Mouse (Mus musculus) CD4-positive, CD25-positive, alpha-beta regulatory T cell, adult 4 months (primary cell): ENCODE data around the gene Flt4. TPM values are rescaled to one million over a fixed set of nuclear protein-coding genes. Genes with fewer than 3 reads are reported as not detected.

Experiments used
- ATAC-seq: one replicate; pipeline ENCODE4 v1.8.0; 2017
- polyA plus RNA-seq, 2 experiments: library from polyadenylated mRNA; unstranded; fragments of 100-300 nt; shearing (Covaris generic); gene quantifications; one replicate each; pipeline ENCODE4 v1.2.1; 2017

Gene Flt4
- polyA plus RNA-seq, 2 experiments from 2014 or later, result not detected

- no peak for ATAC-seq
These were observed 90.0 kb downstream of the Flt4 start for GRCm38 (mm10) chr11:49699079-49699478.

DNA sequence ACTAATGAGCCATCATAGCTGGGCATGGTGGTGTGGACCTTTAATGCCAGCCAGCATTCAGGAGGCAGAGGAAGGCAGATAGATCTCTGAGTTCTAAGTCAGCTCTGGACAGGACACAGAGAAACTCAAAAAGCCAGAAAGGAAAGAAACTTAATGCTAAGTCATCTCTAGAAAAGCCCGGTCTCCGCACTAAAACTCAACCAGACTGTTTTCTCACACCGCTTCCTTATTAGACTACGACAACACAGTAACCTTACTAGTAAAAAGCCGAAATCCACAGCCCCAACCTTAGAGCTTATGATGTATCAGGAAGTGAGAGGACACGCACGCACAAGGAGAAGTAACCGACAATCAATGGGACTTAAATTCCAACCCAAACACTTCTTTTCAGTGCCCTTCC lies 93.0 kb downstream of the Flt4 start:
- no peak for ATAC-seq

Other genes starting within 250 kb of the Flt4 start
- gene Olfr1389, start 186.2 kb upstream of the Flt4 start, polyA plus RNA-seq, result not detected
- gene Olfr1388, start 172.6 kb upstream of the Flt4 start, polyA plus RNA-seq, result not detected
- gene Olfr1387, start 153.9 kb upstream of the Flt4 start, polyA plus RNA-seq, result not detected
- not detected for gene Olfr1386, start 144.2 kb upstream of the Flt4 start, polyA plus RNA-seq
- not detected for gene Olfr1385, start 120.2 kb upstream of the Flt4 start, polyA plus RNA-seq
- not detected for gene Olfr1384, start 102.5 kb upstream of the Flt4 start, polyA plus RNA-seq
- gene Olfr1383, start 89.6 kb upstream of the Flt4 start, polyA plus RNA-seq, result not detected
- not detected for gene Olfr1382, start 81.0 kb upstream of the Flt4 start, polyA plus RNA-seq
- under 1 TPM in 1 of 2 experiments, not detected in 1; 0.08 TPM for gene Olfr1381, start 65.8 kb upstream of the Flt4 start, polyA plus RNA-seq
- gene Olfr1380, start 52.4 kb upstream of the Flt4 start, polyA plus RNA-seq, result not detected
- gene Scgb3a1, start 54.3 kb downstream of the Flt4 start, polyA plus RNA-seq, result under 1 TPM in 1 of 2 experiments, not detected in 1; 0.56 TPM
- gene Cnot6, start 103.5 kb downstream of the Flt4 start, polyA plus RNA-seq, result 10 to 100 TPM; 19.6 to 30.0 TPM
- gene Gfpt2, start 184.9 kb downstream of the Flt4 start, polyA plus RNA-seq, result 1 to 10 TPM; 1.9 to 3.2 TPM
- gene Mapk9, start 237.5 kb downstream of the Flt4 start, polyA plus RNA-seq, result 10 to 100 TPM; 16.0 to 18.5 TPM